8 mouse cellular contexts compared by ENCODE assay signal in the genomic region with DNA sequence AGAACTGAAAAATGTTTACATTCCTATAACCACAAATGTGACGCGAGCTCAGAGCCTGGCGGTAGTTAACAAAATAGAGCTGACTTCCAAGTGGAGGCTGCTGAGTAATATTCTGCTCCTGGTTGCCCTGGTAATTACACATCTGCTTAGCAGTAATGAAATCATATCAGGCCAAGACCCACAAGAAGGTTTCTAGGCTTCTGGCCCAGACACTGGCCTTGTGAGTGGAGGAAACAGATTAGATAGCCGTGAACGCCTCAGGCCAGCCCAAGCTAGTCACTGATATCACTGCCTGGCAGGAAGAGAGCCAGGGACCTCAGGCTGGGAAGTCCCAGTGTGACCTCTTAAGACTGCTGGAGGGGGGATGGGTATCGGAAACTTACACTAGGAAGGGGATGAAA. TPM values are rescaled to one million over a fixed set of nuclear protein-coding genes. Genes with fewer than 3 reads are reported as not detected.
DNase-seq lines count a peak whose midpoint lies in the region; ATAC-seq and TF ChIP-seq lines count a peak whose summit lies in the region.

No protein-coding gene starts in this region.

- no peaks in the 10 kb centered on the region for H3K27me3 ChIP-seq in intestine, postnatal 0 days (replicated peaks; ENCODE audit: control insufficient read depth, insufficient read depth, low read length)

- TF ChIP-seq CTCF in intestine, postnatal 0 days (IDR thresholded peaks at IDR 0.05; ENCODE audit: low read depth), result 0 out of 2 replicates have a peak, but pooled peaks have one; percentile 1

- WGBS in intestine, postnatal 0 days, result 18% methylated on average over 6 of the region's 6 CpGs

- peak overlapping the region; percentile 41 for H3K4me2 ChIP-seq in intestine, postnatal 0 days (replicated peaks; ENCODE audit: low read depth)

- no peak overlapping the region for H3K4me3 ChIP-seq in intestine, postnatal 0 days (ENCODE audit: low read depth, low read length)

- peaks cover 24% of the 10 kb centered on the region; the same call in 1 of the 2 replicates for H3K4me1 ChIP-seq in intestine, postnatal 0 days (replicated peaks; ENCODE audit: control insufficient read depth, insufficient read depth, low read length)

- no peak overlapping the region for H3K9ac ChIP-seq in intestine, postnatal 0 days (ENCODE audit: low read depth, low read length)

- peak overlapping the region; percentile 60 for H3K27ac ChIP-seq in intestine, postnatal 0 days (ENCODE audit: low read depth, low read length)

- H3K36me3 ChIP-seq in intestine, postnatal 0 days (ENCODE audit: control insufficient read depth, insufficient read depth), result no peaks in the 10 kb centered on the region

- no peaks in the 10 kb centered on the region for H3K9me3 ChIP-seq in intestine, postnatal 0 days (ENCODE audit: control insufficient read depth)

- ATAC-seq in intestine, postnatal 0 days, result peak; percentile 62
- ATAC-seq in inflammation-experienced regulatory T-cells, adult 6 months, result no peak

- DNase-seq in 3134 (ENCODE audit: extremely low read depth, insufficient read length, low spot score), result peak; percentile 66
- peak; percentile 24 to 59 for DNase-seq in adrenal gland, postnatal 4 days (ENCODE audit: low spot score in 2 of 2)
- DNase-seq in gastrocnemius, postnatal 4 days (ENCODE audit: low spot score in 2 of 2), result peak; percentile 38 to 59
- DNase-seq in lung, adult 18-20 months, result peak; percentile 71 to 78
- DNase-seq in ovary, postnatal 14 days (ENCODE audit: low spot score), result peak; percentile 54
- no peak for DNase-seq in cerebellum, adult 18-20 months

RNA-seq across cellular contexts. Expression of a gene that starts 27.6 kb away (rescaled TPM):
- 10 to 100 TPM; 60.0 to 71.8 TPM for total RNA-seq in adrenal gland, postnatal 4 days (2021)
- total RNA-seq in gastrocnemius, postnatal 4 days (2021), result 10 to 100 TPM; 33.3 to 35.8 TPM
- 63.5 and 70.3 TPM in 2 replicates for polyA plus RNA-seq in intestine, postnatal 0 days (2015; fragmentation: Nextera tagmentation; extraction: Ambion mirVana)
- 100 to 1,000 TPM in 1 of 3 experiments, 10 to 100 TPM in 2; 82.2 to 141 (median 98.8) TPM for polyA plus RNA-seq in inflammation-experienced regulatory T-cells, adult 6 months (2017; shearing (Covaris generic))

Comparison
In these comparisons a context has a peak if more than half of its experiments do, and no peak if none do; other contexts are left out.
1. DNase-seq: peak in 3134 (single experiment), adrenal gland, postnatal 4 days (2 of 2), gastrocnemius, postnatal 4 days (2 of 2), lung, adult 18-20 months (2 of 2) and ovary, postnatal 14 days (single experiment); none in cerebellum, adult 18-20 months (0 of 2).